Mouse (Mus musculus): ENCODE data around the gene Wdr83os. TPM values are rescaled to one million over a fixed set of nuclear protein-coding genes. Genes with fewer than 3 reads are reported as not detected.
"Not testable (repeated sequence)": the region's sequence is repeated elsewhere in the genome, so short reads cannot be mapped to it uniquely, and the experiment has no call there.

Wdr83os gene
- polyA plus RNA-seq, 1 experiment from 2014 or later, result 56.0 TPM

GRCm38 (mm10) chr8:85081216-85081555, 646 bp downstream of the Wdr83os start, which contains the start of gene Wdr83:
TSS of gene Wdr83 (minus strand) at chr8:85081306.
- H3K4me1 ChIP-seq (ENCODE audit: control insufficient read depth, low read depth, low read length), result peaks cover 48% of the 10 kb centered on the region
- no peaks in the 10 kb centered on the region for H3K27me3 ChIP-seq (ENCODE audit: control insufficient read depth, insufficient read depth, low read depth, low read length)
- peak within 1 kb of the TSS; percentile 85 for H3K27ac ChIP-seq (ENCODE audit: low read length)
- 0% methylated on average over 9 of the region's 9 CpGs for WGBS (ENCODE audit: insufficient replicate concordance)
- peak within 1 kb of the TSS; percentile 89 for H3K4me3 ChIP-seq (ENCODE audit: low read depth, low read length)
- peaks cover 8% of the 10 kb centered on the region; the same call in 1 of the 2 replicates for H3K36me3 ChIP-seq (ENCODE audit: control insufficient read depth, insufficient read depth)
- ATAC-seq (ENCODE audit: low read depth), result peak; percentile 66
- H3K9ac ChIP-seq (ENCODE audit: low read depth, low read length), result peak within 1 kb of the TSS; percentile 95
- peak within 1 kb of the TSS; percentile 92 for H3K4me2 ChIP-seq (ENCODE audit: low read depth, low read length)
- no peaks in the 10 kb centered on the region for H3K9me3 ChIP-seq (replicated peaks; ENCODE audit: control insufficient read depth, low read length)

- H3K4me2 ChIP-seq (ENCODE audit: low read depth, low read length), result peak overlapping the region; percentile 11; the same call in 1 of the 2 replicates
- not testable (repeated sequence) for H3K9ac ChIP-seq (ENCODE audit: low read depth, low read length); H3K27me3 ChIP-seq (ENCODE audit: control insufficient read depth, insufficient read depth, low read depth, low read length); ATAC-seq (ENCODE audit: low read depth); H3K36me3 ChIP-seq (ENCODE audit: control insufficient read depth, insufficient read depth); H3K4me3 ChIP-seq (ENCODE audit: low read depth, low read length); H3K9me3 ChIP-seq (replicated peaks; ENCODE audit: control insufficient read depth, low read length)
- 0 out of 2 replicates have a peak overlapping the region, but pooled peaks have one; percentile 9 for H3K27ac ChIP-seq (ENCODE audit: low read length)
- 28% methylated on average over 4 of the region's 4 CpGs for WGBS (ENCODE audit: insufficient replicate concordance)
- H3K4me1 ChIP-seq (ENCODE audit: control insufficient read depth, low read depth, low read length), result peaks cover 40% of the 10 kb centered on the region
These were observed 1.6 kb downstream of the Wdr83os start for GRCm38 (mm10) chr8:85082169-85082568.

GRCm38 (mm10) chr8:85083108-85083813, 2.7 kb downstream of the Wdr83os start, which contains the start of gene Man2b1:
TSS of gene Man2b1 (plus strand) at chr8:85083270.
- Histone ChIP-seq H3K27me3 (ENCODE audit: control insufficient read depth, insufficient read depth, low read depth, low read length) (no peaks in the 10 kb centered on the region), H3K9ac (ENCODE audit: low read depth, low read length) (peak within 1 kb of the TSS; percentile 74), H3K36me3 (ENCODE audit: control insufficient read depth, insufficient read depth) (peaks cover 9% of the 10 kb centered on the region), H3K9me3 (replicated peaks; ENCODE audit: control insufficient read depth, low read length) (no peaks in the 10 kb centered on the region), H3K27ac (ENCODE audit: low read length) (peak within 1 kb of the TSS; percentile 45), H3K4me3 (ENCODE audit: low read depth, low read length) (peak within 1 kb of the TSS; percentile 78), H3K4me2 (ENCODE audit: low read depth, low read length) (peak within 1 kb of the TSS; percentile 91), H3K4me1 (ENCODE audit: control insufficient read depth, low read depth, low read length) (peaks cover 39% of the 10 kb centered on the region)
- under 1% methylated on average over 30 of the region's 30 CpGs for WGBS (ENCODE audit: insufficient replicate concordance)
- ATAC-seq (ENCODE audit: low read depth), result peak; percentile 89

- H3K4me3 ChIP-seq (ENCODE audit: low read depth, low read length), result peak overlapping the region; percentile 78
- H3K9ac ChIP-seq (ENCODE audit: low read depth, low read length), result no peak overlapping the region
- H3K27me3 ChIP-seq (ENCODE audit: control insufficient read depth, insufficient read depth, low read depth, low read length), result no peaks in the 10 kb centered on the region
- H3K27ac ChIP-seq (ENCODE audit: low read length), result no peak overlapping the region
- peak overlapping the region; percentile 91 for H3K4me2 ChIP-seq (ENCODE audit: low read depth, low read length)
- peaks cover 11% of the 10 kb centered on the region for H3K36me3 ChIP-seq (ENCODE audit: control insufficient read depth, insufficient read depth)
- H3K9me3 ChIP-seq (replicated peaks; ENCODE audit: control insufficient read depth, low read length), result no peaks in the 10 kb centered on the region
- ATAC-seq (ENCODE audit: low read depth), result no peak
- peaks cover 32% of the 10 kb centered on the region for H3K4me1 ChIP-seq (ENCODE audit: control insufficient read depth, low read depth, low read length)
- 49% methylated on average over 8 of the region's 8 CpGs for WGBS (ENCODE audit: insufficient replicate concordance)
These were observed 4.1 kb downstream of the Wdr83os start for GRCm38 (mm10) chr8:85084633-85085032.

GRCm38 (mm10) chr8:85086238-85086637, 5.7 kb downstream of the Wdr83os start:
- ATAC-seq (ENCODE audit: low read depth), result no peak
- no peaks in the 10 kb centered on the region for H3K27me3 ChIP-seq (ENCODE audit: control insufficient read depth, insufficient read depth, low read depth, low read length)
- H3K36me3 ChIP-seq (ENCODE audit: control insufficient read depth, insufficient read depth), result peaks cover 11% of the 10 kb centered on the region
- no peak overlapping the region for H3K9ac ChIP-seq (ENCODE audit: low read depth, low read length)
- H3K4me3 ChIP-seq (ENCODE audit: low read depth, low read length), result no peak overlapping the region
- peaks cover 26% of the 10 kb centered on the region for H3K4me1 ChIP-seq (ENCODE audit: control insufficient read depth, low read depth, low read length)
- WGBS (ENCODE audit: insufficient replicate concordance), result 70% methylated on average over 3 of the region's 3 CpGs
- no peaks in the 10 kb centered on the region for H3K9me3 ChIP-seq (replicated peaks; ENCODE audit: control insufficient read depth, low read length)
- H3K27ac ChIP-seq (ENCODE audit: low read length), result no peak overlapping the region
- no peak overlapping the region for H3K4me2 ChIP-seq (ENCODE audit: low read depth, low read length)

GRCm38 (mm10) chr8:85088771-85089170, 8.2 kb downstream of the Wdr83os start:
- Histone ChIP-seq H3K4me2 (ENCODE audit: low read depth, low read length) (no peak overlapping the region), H3K9ac (ENCODE audit: low read depth, low read length) (no peak overlapping the region), H3K36me3 (ENCODE audit: control insufficient read depth, insufficient read depth) (peaks cover 11% of the 10 kb centered on the region), H3K4me1 (ENCODE audit: control insufficient read depth, low read depth, low read length) (peaks cover 6% of the 10 kb centered on the region), H3K27me3 (ENCODE audit: control insufficient read depth, insufficient read depth, low read depth, low read length) (no peaks in the 10 kb centered on the region), H3K27ac (ENCODE audit: low read length) (no peak overlapping the region), H3K9me3 (replicated peaks; ENCODE audit: control insufficient read depth, low read length) (no peaks in the 10 kb centered on the region), H3K4me3 (ENCODE audit: low read depth, low read length) (no peak overlapping the region)
- no peak for ATAC-seq (ENCODE audit: low read depth)
- 61% methylated on average over 2 of the region's 2 CpGs for WGBS (ENCODE audit: insufficient replicate concordance)

- Histone ChIP-seq H3K27ac (ENCODE audit: low read length) (no peak overlapping the region), H3K9ac (ENCODE audit: low read depth, low read length) (no peak overlapping the region), H3K36me3 (ENCODE audit: control insufficient read depth, insufficient read depth) (peaks cover 8% of the 10 kb centered on the region), H3K27me3 (ENCODE audit: control insufficient read depth, insufficient read depth, low read depth, low read length) (no peaks in the 10 kb centered on the region), H3K4me2 (ENCODE audit: low read depth, low read length) (no peak overlapping the region), H3K4me1 (ENCODE audit: control insufficient read depth, low read depth, low read length) (no peaks in the 10 kb centered on the region), H3K9me3 (replicated peaks; ENCODE audit: control insufficient read depth, low read length) (no peaks in the 10 kb centered on the region), H3K4me3 (ENCODE audit: low read depth, low read length) (no peak overlapping the region)
- WGBS (ENCODE audit: insufficient replicate concordance), result 85% methylated on average over 11 of the region's 11 CpGs
- no peak for ATAC-seq (ENCODE audit: low read depth)
These were observed 10.3 kb downstream of the Wdr83os start for GRCm38 (mm10) chr8:85090856-85091255.

- Histone ChIP-seq H3K27ac (ENCODE audit: low read length) (no peak overlapping the region), H3K4me2 (ENCODE audit: low read depth, low read length) (no peak overlapping the region), H3K4me1 (ENCODE audit: control insufficient read depth, low read depth, low read length) (no peaks in the 10 kb centered on the region), H3K27me3 (ENCODE audit: control insufficient read depth, insufficient read depth, low read depth, low read length) (no peaks in the 10 kb centered on the region), H3K36me3 (ENCODE audit: control insufficient read depth, insufficient read depth) (peaks cover 8% of the 10 kb centered on the region), H3K9me3 (replicated peaks; ENCODE audit: control insufficient read depth, low read length) (no peaks in the 10 kb centered on the region), H3K9ac (ENCODE audit: low read depth, low read length) (no peak overlapping the region), H3K4me3 (ENCODE audit: low read depth, low read length) (no peak overlapping the region)
- WGBS (ENCODE audit: insufficient replicate concordance), result 65% methylated on average over 21 of the region's 21 CpGs
- ATAC-seq (ENCODE audit: low read depth), result no peak
These were observed 11.1 kb downstream of the Wdr83os start for GRCm38 (mm10) chr8:85091526-85092090.

- no peaks in the 10 kb centered on the region for H3K9me3 ChIP-seq (replicated peaks; ENCODE audit: control insufficient read depth, low read length)
- peaks cover 12% of the 10 kb centered on the region for H3K36me3 ChIP-seq (ENCODE audit: control insufficient read depth, insufficient read depth)
- ATAC-seq (ENCODE audit: low read depth), result no peak
- H3K27me3 ChIP-seq (ENCODE audit: control insufficient read depth, insufficient read depth, low read depth, low read length), result no peaks in the 10 kb centered on the region
- no peak overlapping the region for H3K4me3 ChIP-seq (ENCODE audit: low read depth, low read length)
- H3K27ac ChIP-seq (ENCODE audit: low read length), result no peak overlapping the region
- WGBS (ENCODE audit: insufficient replicate concordance), result 78% methylated on average over 13 of the region's 13 CpGs
- H3K4me2 ChIP-seq (ENCODE audit: low read depth, low read length), result no peak overlapping the region
- no peak overlapping the region for H3K9ac ChIP-seq (ENCODE audit: low read depth, low read length)
- no peaks in the 10 kb centered on the region for H3K4me1 ChIP-seq (ENCODE audit: control insufficient read depth, low read depth, low read length)
These were observed 14.5 kb downstream of the Wdr83os start for GRCm38 (mm10) chr8:85095051-85095450.
